9 mouse cellular contexts compared by ENCODE assay signal in the genomic region with DNA sequence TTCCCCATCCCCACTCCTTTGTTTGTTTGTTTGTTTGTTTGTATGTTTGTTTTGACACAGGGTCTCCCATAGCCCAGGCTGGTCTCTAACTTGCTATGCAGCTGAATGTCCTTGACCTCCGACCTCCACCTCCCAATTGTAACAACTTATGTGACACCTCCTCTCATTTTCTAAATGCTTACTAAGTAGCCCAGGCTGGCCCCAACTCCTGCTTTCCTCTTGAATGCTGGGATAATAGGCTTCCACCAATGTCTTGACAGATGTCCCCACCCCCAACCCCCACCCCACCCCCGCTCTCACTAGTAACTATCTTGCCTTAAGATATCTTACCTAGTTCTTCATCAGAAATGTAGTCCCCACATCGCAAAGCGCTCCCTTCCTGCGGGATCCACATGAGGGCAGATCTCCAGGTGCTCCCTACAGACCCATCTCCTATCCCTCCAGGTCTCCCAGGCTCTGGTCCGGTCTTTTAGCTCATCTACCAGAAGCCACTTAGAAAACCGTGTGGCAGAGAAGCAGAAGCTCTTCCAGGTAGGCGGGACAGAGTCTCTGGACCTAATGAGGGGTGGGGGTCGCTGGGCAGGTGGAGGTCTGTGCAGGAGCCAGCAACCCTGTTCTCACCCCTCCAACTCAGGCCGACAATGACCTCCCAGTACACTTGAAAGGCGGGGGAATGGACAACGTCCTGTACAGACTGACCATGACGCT. TPM values are rescaled to one million over a fixed set of nuclear protein-coding genes. Genes with fewer than 3 reads are reported as not detected.
DNase-seq lines count a peak whose midpoint lies in the region; ATAC-seq and TF ChIP-seq lines count a peak whose summit lies in the region.
"Had no signal": no experiment of that assay in that cellular context is flagged by ENCODE, and none has a peak within 500 bp of the region (broad histone marks: within the 10 kb centered on the region; RNA-seq: fewer than 3 reads in every experiment).

No protein-coding gene starts in this region.

- ATAC-seq in heart, embryonic 11.5 days (replicated peaks; ENCODE audit: insufficient number of reproducible peaks, low FRiP score, low TSS enrichment), result no peak
- no peak; the same call in 1 of the 2 replicates for ATAC-seq in lung, embryonic 15.5 days (ENCODE audit: borderline replicate concordance, extremely low read depth, low FRiP score, low TSS enrichment)
- no peak for ATAC-seq in liver, embryonic 15.5 days (ENCODE audit: insufficient read depth)

- H3K36me3 ChIP-seq in heart, embryonic 11.5 days (ENCODE audit: control insufficient read depth, insufficient read depth, low read length), result peaks cover 28% of the 10 kb centered on the region
- H3K36me3 ChIP-seq in lung, embryonic 15.5 days, result peaks cover 34% of the 10 kb centered on the region
- H3K36me3 ChIP-seq in liver, embryonic 15.5 days (replicated peaks), result peaks cover 45% of the 10 kb centered on the region

- H3K4me3 ChIP-seq in heart, embryonic 11.5 days (ENCODE audit: low read depth, low read length), result peak overlapping the region; percentile 36
- H3K4me3 ChIP-seq in lung, embryonic 15.5 days, result no peak overlapping the region
- H3K4me3 ChIP-seq in lung, adult 2 months (replicated peaks; ENCODE audit: extremely low read depth, low read depth, low read length), result no peak overlapping the region
- H3K4me3 ChIP-seq in cortical plate, adult 2 months (ENCODE audit: insufficient read depth, low read length), result no peak overlapping the region
- no peak overlapping the region for H3K4me3 ChIP-seq in liver, embryonic 15.5 days (replicated peaks)

- TF ChIP-seq CTCF in lung, adult 2 months (IDR thresholded peaks at IDR 0.05; ENCODE audit: insufficient read depth, low read length), result no peak
- no peak for TF ChIP-seq CTCF in cortical plate, adult 2 months (IDR thresholded peaks at IDR 0.05; ENCODE audit: extremely low read depth, insufficient read depth, low read length)

- TF ChIP-seq POLR2A in lung, adult 2 months (IDR thresholded peaks at IDR 0.05; ENCODE audit: borderline replicate concordance, extremely low read depth, low read depth, low read length), result no peak
- TF ChIP-seq POLR2A in cortical plate, adult 2 months (IDR thresholded peaks at IDR 0.05; ENCODE audit: extremely low read depth, insufficient read depth, low read length), result peak; percentile 11; the same call in 1 of the 2 replicates

- H3K9me3 ChIP-seq in heart, embryonic 11.5 days (replicated peaks; ENCODE audit: control insufficient read depth, low read length), result no peaks in the 10 kb centered on the region
- no peaks in the 10 kb centered on the region for H3K9me3 ChIP-seq in lung, embryonic 15.5 days
- H3K9me3 ChIP-seq in liver, embryonic 15.5 days (replicated peaks), result no peaks in the 10 kb centered on the region

- H3K4me1 ChIP-seq in heart, embryonic 11.5 days (ENCODE audit: control insufficient read depth, insufficient read depth, low read length), result 0 out of 2 replicates have a peak, but pooled peaks cover 15% of the 10 kb centered on the region
- peaks cover 10% of the 10 kb centered on the region for H3K4me1 ChIP-seq in lung, embryonic 15.5 days
- 0 out of 2 replicates have a peak, but pooled peaks cover 2% of the 10 kb centered on the region for H3K4me1 ChIP-seq in lung, adult 2 months (ENCODE audit: control insufficient read depth, insufficient read depth, low read length)
- H3K4me1 ChIP-seq in cortical plate, adult 2 months (ENCODE audit: control insufficient read depth, insufficient read depth, low read length), result no peaks in the 10 kb centered on the region
- H3K4me1 ChIP-seq in liver, embryonic 15.5 days (replicated peaks), result peaks cover 17% of the 10 kb centered on the region

- H3K27ac ChIP-seq in heart, embryonic 11.5 days (ENCODE audit: low read depth, low read length), result no peak overlapping the region
- no peak overlapping the region for H3K27ac ChIP-seq in lung, embryonic 15.5 days
- H3K27ac ChIP-seq in cortical plate, adult 2 months (ENCODE audit: insufficient read depth, low read length), result no peak overlapping the region
- H3K27ac ChIP-seq in liver, embryonic 15.5 days (replicated peaks), result no peak overlapping the region

- peak overlapping the region; percentile 73; the same call in 1 of the 2 replicates for H3K9ac ChIP-seq in heart, embryonic 11.5 days (ENCODE audit: low read depth, low read length)
- no peak overlapping the region for H3K9ac ChIP-seq in lung, embryonic 15.5 days
- no peak overlapping the region for H3K9ac ChIP-seq in liver, embryonic 15.5 days

- H3K4me2 ChIP-seq in heart, embryonic 11.5 days, result peak overlapping the region; percentile 64
- H3K4me2 ChIP-seq in lung, embryonic 15.5 days, result peak overlapping the region; percentile 58; the same call in 1 of the 2 replicates
- peak overlapping the region; percentile 66; the same call in 1 of the 2 replicates for H3K4me2 ChIP-seq in liver, embryonic 15.5 days

- H3K27me3 ChIP-seq in heart, embryonic 11.5 days (ENCODE audit: control insufficient read depth, insufficient read depth, low read length), result no peaks in the 10 kb centered on the region
- H3K27me3 ChIP-seq in lung, embryonic 15.5 days, result no peaks in the 10 kb centered on the region
- no peaks in the 10 kb centered on the region for H3K27me3 ChIP-seq in liver, embryonic 15.5 days

- intact Hi-C loops in heart, postnatal 10 days (cut with DNase I), result loop anchor here (5.0 kb wide), 1 partner anchor 33 kb away; no protein-coding TSS in a partner anchor

- DNase-seq in heart, postnatal 10 days, result no peak
- no peak for DNase-seq in lung, adult 2 months
- no peak for DNase-seq in ovary, postnatal 36 days (ENCODE audit: low spot score)
- DNase-seq in right cerebral cortex, postnatal 10 days (ENCODE audit: low spot score in 2 of 2), result no peak

- WGBS in heart, embryonic 11.5 days (ENCODE audit: insufficient replicate concordance), result 61% methylated on average over 13 of the region's 13 CpGs
- 67% methylated on average over 13 of the region's 13 CpGs for WGBS in lung, embryonic 15.5 days
- WGBS in lung, adult 2 months, result 75% methylated on average over 13 of the region's 13 CpGs
- 74% methylated on average over 13 of the region's 13 CpGs for WGBS in liver, embryonic 15.5 days (ENCODE audit: insufficient replicate concordance)

RNA-seq across cellular contexts. Expression of gene Cox7a1, which starts 0.9 kb away (rescaled TPM):
- polyA plus RNA-seq in heart, embryonic 11.5 days (2014; fragmentation: Nextera tagmentation; extraction: Ambion mirVana), result 309 and 324 TPM in 2 replicates
- 1,000 to 10,000 TPM; 1,192 to 1,277 TPM for total RNA-seq in heart, postnatal 10 days (2021)
- 17.7 and 18.9 TPM in 2 replicates for polyA plus RNA-seq in lung, embryonic 15.5 days (2015; fragmentation: Nextera tagmentation; extraction: Ambion mirVana)
- 14.1 and 42.3 TPM in 2 replicates for polyA plus RNA-seq in lung, adult 2 months (2012; rRNA removed)
- 7.4 TPM in 2 replicates for polyA plus RNA-seq in cortical plate, adult 2 months (2012; rRNA removed)
- polyA plus RNA-seq in liver, embryonic 15.5 days (2015; fragmentation: Nextera tagmentation; extraction: Ambion mirVana), result 5.6 and 7.7 TPM in 2 replicates
- total RNA-seq: monocyte, adult 5-6 weeks had no signal

RNA-seq across cellular contexts. Expression of gene Capns1, which starts 13.8 kb away (rescaled TPM):
- 64.6 and 71.7 TPM in 2 replicates for polyA plus RNA-seq in heart, embryonic 11.5 days (2014; fragmentation: Nextera tagmentation; extraction: Ambion mirVana)
- total RNA-seq in heart, postnatal 10 days (2021), result 100 to 1,000 TPM; 303 to 326 TPM
- 97.0 and 104 TPM in 2 replicates for polyA plus RNA-seq in lung, embryonic 15.5 days (2015; fragmentation: Nextera tagmentation; extraction: Ambion mirVana)
- polyA plus RNA-seq in lung, adult 2 months (2012; rRNA removed), result 784 and 1,083 TPM in 2 replicates
- 254 and 279 TPM in 2 replicates for polyA plus RNA-seq in cortical plate, adult 2 months (2012; rRNA removed)
- 36.2 and 40.8 TPM in 2 replicates for polyA plus RNA-seq in liver, embryonic 15.5 days (2015; fragmentation: Nextera tagmentation; extraction: Ambion mirVana)

RNA-seq across cellular contexts. Expression of gene Zfp146, which starts 15.2 kb away (rescaled TPM):
- polyA plus RNA-seq in heart, embryonic 11.5 days (2014; fragmentation: Nextera tagmentation; extraction: Ambion mirVana), result 6.6 and 10.4 TPM in 2 replicates
- total RNA-seq in heart, postnatal 10 days (2021), result 10 to 100 TPM; 39.0 to 42.5 TPM
- polyA plus RNA-seq in lung, embryonic 15.5 days (2015; fragmentation: Nextera tagmentation; extraction: Ambion mirVana), result 16.6 and 18.4 TPM in 2 replicates
- 9.5 and 14.8 TPM in 2 replicates for polyA plus RNA-seq in lung, adult 2 months (2012; rRNA removed)
- polyA plus RNA-seq in cortical plate, adult 2 months (2012; rRNA removed), result 33.5 and 35.2 TPM in 2 replicates
- polyA plus RNA-seq in liver, embryonic 15.5 days (2015; fragmentation: Nextera tagmentation; extraction: Ambion mirVana), result 4.2 and 4.5 TPM in 2 replicates

RNA-seq across cellular contexts. Expression of gene Polr2i, which starts 47.0 kb away (rescaled TPM):
- polyA plus RNA-seq in heart, embryonic 11.5 days (2014; fragmentation: Nextera tagmentation; extraction: Ambion mirVana), result 120 and 126 TPM in 2 replicates
- 10 to 100 TPM; 55.5 to 60.7 TPM for total RNA-seq in heart, postnatal 10 days (2021)
- polyA plus RNA-seq in lung, embryonic 15.5 days (2015; fragmentation: Nextera tagmentation; extraction: Ambion mirVana), result 148 and 156 TPM in 2 replicates
- 95.6 and 110 TPM in 2 replicates for polyA plus RNA-seq in lung, adult 2 months (2012; rRNA removed)
- polyA plus RNA-seq in cortical plate, adult 2 months (2012; rRNA removed), result 152 and 157 TPM in 2 replicates
- polyA plus RNA-seq in liver, embryonic 15.5 days (2015; fragmentation: Nextera tagmentation; extraction: Ambion mirVana), result 43.3 and 44.4 TPM in 2 replicates

RNA-seq across cellular contexts. Expression of gene Tbcb, which starts 47.3 kb away (rescaled TPM):
- polyA plus RNA-seq in heart, embryonic 11.5 days (2014; fragmentation: Nextera tagmentation; extraction: Ambion mirVana), result 184 and 185 TPM in 2 replicates
- total RNA-seq in heart, postnatal 10 days (2021), result 10 to 100 TPM; 68.5 to 76.1 TPM
- 168 and 180 TPM in 2 replicates for polyA plus RNA-seq in lung, embryonic 15.5 days (2015; fragmentation: Nextera tagmentation; extraction: Ambion mirVana)
- polyA plus RNA-seq in lung, adult 2 months (2012; rRNA removed), result 38.4 and 41.6 TPM in 2 replicates
- 136 and 139 TPM in 2 replicates for polyA plus RNA-seq in cortical plate, adult 2 months (2012; rRNA removed)
- polyA plus RNA-seq in liver, embryonic 15.5 days (2015; fragmentation: Nextera tagmentation; extraction: Ambion mirVana), result 42.0 and 44.0 TPM in 2 replicates
